Mouse (Mus musculus): ENCODE results near the gene Ptprg.

- no peak for TF ChIP-seq CTCF (IDR thresholded peaks at IDR 0.05; ENCODE audit: borderline replicate concordance, insufficient read depth, low read length)
- no peak for TF ChIP-seq POLR2A (IDR thresholded peaks at IDR 0.05; ENCODE audit: low read depth, low read length)
Observed at GRCm38 (mm10) chr14:11690066-11690465, 136.7 kb downstream of the Ptprg start.

All from embryonic fibroblast, embryonic 13.5 days (primary cell).